Mouse (Mus musculus): ENCODE measurements around the gene Cog5. TPM values are rescaled to one million over a fixed set of nuclear protein-coding genes. Genes with fewer than 3 reads are reported as not detected.

Cog5 gene
- polyA plus RNA-seq, 1 experiment from 2014 or later, result 7.6 TPM

DNA sequence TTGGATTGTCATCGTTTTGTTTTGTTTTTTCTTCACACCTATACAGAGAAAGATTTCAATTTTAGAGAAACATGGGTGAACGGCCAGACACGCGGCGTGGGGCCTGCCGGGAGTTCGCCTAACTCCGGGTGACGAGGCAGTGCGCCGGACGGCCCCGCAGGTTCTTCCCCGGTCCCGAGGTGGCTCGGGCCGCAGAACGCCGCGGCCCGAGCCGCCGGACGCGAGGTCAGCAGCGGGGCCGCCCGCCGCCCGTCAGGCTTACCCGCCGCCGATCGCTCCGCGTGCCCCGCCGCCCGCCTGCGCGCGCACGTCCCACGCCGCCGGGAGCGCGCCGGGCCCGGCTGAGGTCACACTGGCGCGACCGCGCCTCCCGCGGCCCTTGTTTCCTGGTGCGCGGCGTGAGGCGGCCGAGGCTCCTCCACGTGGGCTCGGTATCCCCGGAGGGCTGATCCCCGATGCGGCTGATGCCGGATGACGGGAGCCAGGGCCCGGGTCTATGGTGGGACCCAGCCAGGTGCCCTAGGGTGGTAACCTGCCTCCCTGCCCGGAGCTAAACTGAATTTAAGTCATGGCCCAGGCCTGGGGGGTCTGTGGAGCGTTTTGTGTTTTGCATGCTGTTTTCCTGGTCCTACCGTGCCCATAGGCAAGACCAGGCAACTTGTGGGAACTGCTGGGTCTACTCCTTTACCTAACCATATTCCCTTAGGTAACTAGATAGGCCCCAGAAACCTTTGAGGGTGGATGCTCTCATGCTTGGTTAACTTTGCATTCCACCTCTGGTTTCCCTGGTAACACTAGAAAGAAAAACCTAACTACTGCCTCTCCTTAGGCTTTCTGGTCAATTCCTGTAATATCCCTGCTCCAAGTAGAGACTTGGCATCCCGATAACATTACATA lies 20.1 kb upstream of the Cog5 start, which contains the start of gene Bcap29:
TSS of gene Bcap29 (minus strand) at position 316 of the 897 bp plus-strand sequence.
- Histone ChIP-seq H3K4me3 (ENCODE audit: low read depth, low read length) (peak within 1 kb of the TSS; percentile 75), H3K4me1 (ENCODE audit: control insufficient read depth, low read depth, low read length) (peaks cover 6% of the 10 kb centered on the region), H3K9ac (ENCODE audit: low read depth, low read length) (peak within 1 kb of the TSS; percentile 83), H3K27ac (ENCODE audit: low read length) (peak within 1 kb of the TSS; percentile 50), H3K36me3 (ENCODE audit: control insufficient read depth, insufficient read depth) (no peaks in the 10 kb centered on the region), H3K9me3 (replicated peaks; ENCODE audit: control insufficient read depth, low read length) (no peaks in the 10 kb centered on the region), H3K4me2 (ENCODE audit: low read depth, low read length) (peak within 1 kb of the TSS; percentile 95), H3K27me3 (ENCODE audit: control insufficient read depth, insufficient read depth, low read depth, low read length) (no peaks in the 10 kb centered on the region)
- peak; percentile 97 for ATAC-seq (ENCODE audit: low read depth)
- 2% methylated on average over 62 of the region's 73 CpGs for WGBS (ENCODE audit: insufficient replicate concordance)

DNA sequence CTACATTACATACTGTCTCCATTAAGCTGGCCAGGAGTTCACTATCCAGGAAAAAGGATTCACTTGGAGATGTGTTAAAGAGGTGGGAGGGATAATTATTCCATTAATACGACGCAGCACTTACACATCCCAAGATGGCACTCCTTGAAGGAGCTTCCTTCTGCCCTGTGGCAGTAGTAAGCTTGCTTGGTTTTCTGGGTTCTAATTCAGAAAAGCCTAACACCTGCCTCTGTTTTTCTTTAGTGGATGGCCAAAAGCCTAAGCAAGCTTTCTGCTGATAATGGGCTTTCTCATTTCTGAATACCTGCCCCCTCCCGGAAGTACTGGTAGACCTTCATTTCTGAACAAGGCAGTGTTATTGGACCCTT lies 19.4 kb upstream of the Cog5 start:
- H3K9me3 ChIP-seq (replicated peaks; ENCODE audit: control insufficient read depth, low read length), result no peaks in the 10 kb centered on the region
- H3K36me3 ChIP-seq (ENCODE audit: control insufficient read depth, insufficient read depth), result no peaks in the 10 kb centered on the region
- no peak overlapping the region; the same call in 1 of the 2 replicates for H3K4me3 ChIP-seq (ENCODE audit: low read depth, low read length)
- 90% methylated on average over 3 of the region's 3 CpGs for WGBS (ENCODE audit: insufficient replicate concordance)
- H3K27me3 ChIP-seq (ENCODE audit: control insufficient read depth, insufficient read depth, low read depth, low read length), result no peaks in the 10 kb centered on the region
- H3K27ac ChIP-seq (ENCODE audit: low read length), result no peak overlapping the region
- no peak for ATAC-seq (ENCODE audit: low read depth)
- peak overlapping the region; percentile 95 for H3K4me2 ChIP-seq (ENCODE audit: low read depth, low read length)
- H3K4me1 ChIP-seq (ENCODE audit: control insufficient read depth, low read depth, low read length), result peaks cover 6% of the 10 kb centered on the region
- peak overlapping the region; percentile 83 for H3K9ac ChIP-seq (ENCODE audit: low read depth, low read length)

DNA sequence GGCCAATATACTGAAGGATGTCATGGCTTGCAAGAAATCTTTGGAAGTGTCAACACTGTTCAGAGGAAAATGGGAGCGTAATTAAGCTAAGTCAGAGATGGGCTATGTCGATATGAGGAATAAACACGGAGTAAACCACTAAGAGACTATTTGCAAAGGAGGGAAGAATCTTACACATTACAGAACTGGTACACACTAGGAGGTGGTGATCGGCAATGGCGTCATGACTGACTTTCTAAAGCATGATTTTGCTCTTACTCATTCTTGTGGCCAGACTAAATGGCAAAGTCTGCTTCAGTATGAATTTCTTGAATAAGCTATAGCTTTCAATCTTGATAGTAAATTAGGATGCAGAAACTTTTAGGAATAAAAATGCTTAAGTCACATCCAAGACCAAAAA lies 1.1 kb upstream of the Cog5 start:
- ATAC-seq (ENCODE audit: low read depth), result no peak
- no peak overlapping the region; the same call in 1 of the 2 replicates for H3K9ac ChIP-seq (ENCODE audit: low read depth, low read length)
- H3K36me3 ChIP-seq (ENCODE audit: control insufficient read depth, insufficient read depth), result no peaks in the 10 kb centered on the region
- H3K9me3 ChIP-seq (replicated peaks; ENCODE audit: control insufficient read depth, low read length), result no peaks in the 10 kb centered on the region
- no peaks in the 10 kb centered on the region for H3K27me3 ChIP-seq (ENCODE audit: control insufficient read depth, insufficient read depth, low read depth, low read length)
- no peak overlapping the region for H3K27ac ChIP-seq (ENCODE audit: low read length)
- WGBS (ENCODE audit: insufficient replicate concordance), result 58% methylated on average over 5 of the region's 5 CpGs
- H3K4me3 ChIP-seq (ENCODE audit: low read depth, low read length), result 0 out of 2 replicates have a peak overlapping the region, but pooled peaks have one; percentile 11
- peak overlapping the region; percentile 80 for H3K4me2 ChIP-seq (ENCODE audit: low read depth, low read length)
- peaks cover 6% of the 10 kb centered on the region for H3K4me1 ChIP-seq (ENCODE audit: control insufficient read depth, low read depth, low read length)

DNA sequence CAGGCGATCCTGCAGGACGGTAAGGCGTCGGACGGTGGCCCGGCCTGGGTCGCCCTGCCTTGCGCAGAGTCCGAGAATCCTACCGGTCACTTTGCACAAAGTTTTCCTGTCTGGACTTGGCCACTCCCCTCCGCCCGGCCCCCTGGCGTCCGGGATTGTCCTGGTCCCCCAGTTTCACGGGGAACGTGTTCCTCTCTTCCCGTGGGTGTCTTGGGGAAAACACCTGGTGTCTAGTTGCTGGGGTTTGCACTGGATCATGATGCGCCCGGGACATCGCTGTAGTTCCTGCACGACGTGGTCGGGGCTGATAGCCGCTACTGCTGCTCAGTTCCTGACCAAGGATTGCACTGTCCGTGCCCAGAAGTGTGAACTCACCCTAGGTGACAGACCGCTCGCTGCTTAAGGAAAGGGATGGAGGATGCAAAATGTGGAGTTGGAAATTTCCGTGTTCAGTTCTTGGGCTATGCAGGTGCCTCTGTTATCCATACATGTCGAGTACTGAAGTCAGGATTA lies 352 bp downstream of the Cog5 start:
- Histone ChIP-seq H3K4me3 (ENCODE audit: low read depth, low read length) (peak overlapping the region; percentile 92), H3K36me3 (ENCODE audit: control insufficient read depth, insufficient read depth) (no peaks in the 10 kb centered on the region), H3K27ac (ENCODE audit: low read length) (peak overlapping the region; percentile 74), H3K27me3 (ENCODE audit: control insufficient read depth, insufficient read depth, low read depth, low read length) (no peaks in the 10 kb centered on the region), H3K9ac (ENCODE audit: low read depth, low read length) (peak overlapping the region; percentile 80), H3K4me1 (ENCODE audit: control insufficient read depth, low read depth, low read length) (peaks cover 6% of the 10 kb centered on the region), H3K9me3 (replicated peaks; ENCODE audit: control insufficient read depth, low read length) (no peaks in the 10 kb centered on the region), H3K4me2 (ENCODE audit: low read depth, low read length) (peak overlapping the region; percentile 80)
- ATAC-seq (ENCODE audit: low read depth), result peak; percentile 68
- under 1% methylated on average over 29 of the region's 29 CpGs for WGBS (ENCODE audit: insufficient replicate concordance)

DNA sequence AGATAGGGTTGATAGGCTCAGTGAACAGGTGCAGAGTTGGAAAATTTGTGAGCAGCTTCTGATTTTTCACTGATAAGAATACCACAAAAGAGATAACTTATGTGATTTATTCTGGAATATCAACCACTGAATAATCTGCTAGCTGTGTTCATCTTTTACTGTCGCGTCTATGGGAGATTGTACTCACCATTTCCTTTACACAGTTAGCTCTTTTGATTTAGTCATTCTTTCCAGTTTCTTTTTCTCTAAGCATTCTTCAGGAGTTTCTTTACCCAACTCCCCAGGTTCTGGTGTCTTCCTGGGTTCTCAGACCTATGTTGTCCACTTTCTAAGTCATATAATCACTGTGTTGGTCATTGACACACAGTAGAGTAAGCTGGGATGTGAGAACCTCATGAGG lies 2.2 kb downstream of the Cog5 start:
- WGBS (ENCODE audit: insufficient replicate concordance), result 76% methylated on average over 2 of the region's 2 CpGs
- H3K27ac ChIP-seq (ENCODE audit: low read length), result no peak overlapping the region

DNA sequence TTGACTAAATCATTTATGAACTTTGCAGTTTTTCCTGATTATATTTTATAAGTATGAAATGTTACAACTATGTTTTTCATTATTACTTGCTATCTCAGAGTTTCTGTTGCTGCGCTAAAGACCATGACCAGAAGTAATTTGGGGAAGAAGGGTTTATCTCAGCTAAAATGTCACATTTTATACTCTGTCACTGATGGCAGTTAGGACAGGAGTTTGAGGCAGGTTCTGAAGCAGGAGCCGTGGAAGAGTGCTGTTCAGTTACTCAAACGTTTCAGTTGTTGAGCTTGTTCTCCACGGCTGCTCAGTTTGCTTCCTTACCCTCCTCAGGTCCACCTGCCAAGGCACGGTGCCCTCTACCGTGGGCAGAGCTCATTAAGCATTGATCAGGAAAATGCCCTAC lies 11.3 kb downstream of the Cog5 start:
- Histone ChIP-seq H3K27me3 (ENCODE audit: control insufficient read depth, insufficient read depth, low read depth, low read length) (no peaks in the 10 kb centered on the region), H3K9ac (ENCODE audit: low read depth, low read length) (no peak overlapping the region), H3K4me3 (ENCODE audit: low read depth, low read length) (no peak overlapping the region), H3K9me3 (replicated peaks; ENCODE audit: control insufficient read depth, low read length) (no peaks in the 10 kb centered on the region), H3K4me1 (ENCODE audit: control insufficient read depth, low read depth, low read length) (no peaks in the 10 kb centered on the region), H3K4me2 (ENCODE audit: low read depth, low read length) (no peak overlapping the region), H3K27ac (ENCODE audit: low read length) (no peak overlapping the region), H3K36me3 (ENCODE audit: control insufficient read depth, insufficient read depth) (no peaks in the 10 kb centered on the region)
- no peak for ATAC-seq (ENCODE audit: low read depth)
- WGBS (ENCODE audit: insufficient replicate concordance), result 71% methylated on average over 6 of the region's 6 CpGs

More for the DNA sequence above, 2.2 kb downstream of the Cog5 start:
- Histone ChIP-seq H3K4me1 (ENCODE audit: control insufficient read depth, low read depth, low read length) (peaks cover 6% of the 10 kb centered on the region), H3K27me3 (ENCODE audit: control insufficient read depth, insufficient read depth, low read depth, low read length) (no peaks in the 10 kb centered on the region), H3K9me3 (replicated peaks; ENCODE audit: control insufficient read depth, low read length) (no peaks in the 10 kb centered on the region), H3K36me3 (ENCODE audit: control insufficient read depth, insufficient read depth) (no peaks in the 10 kb centered on the region), H3K4me2 (ENCODE audit: low read depth, low read length) (no peak overlapping the region), H3K9ac (ENCODE audit: low read depth, low read length) (no peak overlapping the region), H3K4me3 (ENCODE audit: low read depth, low read length) (no peak overlapping the region)
- ATAC-seq (ENCODE audit: low read depth), result no peak

DNA sequence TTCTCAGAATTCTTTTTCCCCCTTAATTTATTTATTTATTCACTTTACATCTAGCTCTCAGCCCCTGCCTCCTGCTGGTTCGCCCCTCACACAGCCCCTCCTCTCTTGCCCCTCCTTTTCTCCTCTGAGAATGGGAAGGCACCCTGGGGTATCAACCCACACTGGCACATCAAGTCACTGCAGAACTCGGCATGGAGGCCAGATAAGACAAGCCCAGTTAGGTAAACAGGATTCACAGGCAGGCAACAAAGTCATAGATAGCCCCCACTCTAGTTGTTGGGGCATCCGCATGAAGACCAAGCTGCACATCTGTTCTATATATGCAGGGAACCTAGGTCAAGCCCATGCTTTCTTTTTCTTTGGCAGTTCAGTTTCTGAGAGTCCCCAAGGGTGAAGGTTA lies 12.5 kb downstream of the Cog5 start:
- no peaks in the 10 kb centered on the region for H3K27me3 ChIP-seq (ENCODE audit: control insufficient read depth, insufficient read depth, low read depth, low read length)
- no peak overlapping the region for H3K4me3 ChIP-seq (ENCODE audit: low read depth, low read length)
- no peak overlapping the region for H3K27ac ChIP-seq (ENCODE audit: low read length)
- H3K4me2 ChIP-seq (ENCODE audit: low read depth, low read length), result no peak overlapping the region
- H3K9ac ChIP-seq (ENCODE audit: low read depth, low read length), result no peak overlapping the region
- WGBS (ENCODE audit: insufficient replicate concordance), result 40% methylated on average over 3 of the region's 3 CpGs
- no peak for ATAC-seq (ENCODE audit: low read depth)
- H3K9me3 ChIP-seq (replicated peaks; ENCODE audit: control insufficient read depth, low read length), result no peaks in the 10 kb centered on the region
- H3K4me1 ChIP-seq (ENCODE audit: control insufficient read depth, low read depth, low read length), result no peaks in the 10 kb centered on the region
- H3K36me3 ChIP-seq (ENCODE audit: control insufficient read depth, insufficient read depth), result no peaks in the 10 kb centered on the region

DNA sequence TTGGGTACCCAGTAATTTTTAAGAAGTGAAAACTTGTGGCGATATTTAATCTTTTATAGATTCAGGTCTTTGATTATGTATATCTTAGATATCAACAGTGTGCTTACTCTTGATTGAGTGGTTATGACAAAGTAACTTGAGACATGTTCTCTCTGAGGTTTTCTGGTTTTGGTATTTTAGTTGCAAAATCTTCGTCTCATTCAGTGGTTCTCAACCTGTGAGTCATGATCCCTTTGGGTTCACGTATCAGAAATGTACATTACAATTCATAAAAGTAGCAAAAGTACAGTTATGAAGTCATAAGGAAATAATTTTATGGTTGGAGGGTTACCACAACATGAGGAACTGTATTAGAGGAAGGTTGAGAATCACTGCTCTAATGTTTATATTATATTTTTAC lies 32.0 kb downstream of the Cog5 start:
- no peak for ATAC-seq (ENCODE audit: low read depth)
- 79% methylated on average over 3 of the region's 3 CpGs for WGBS (ENCODE audit: insufficient replicate concordance)

DNA sequence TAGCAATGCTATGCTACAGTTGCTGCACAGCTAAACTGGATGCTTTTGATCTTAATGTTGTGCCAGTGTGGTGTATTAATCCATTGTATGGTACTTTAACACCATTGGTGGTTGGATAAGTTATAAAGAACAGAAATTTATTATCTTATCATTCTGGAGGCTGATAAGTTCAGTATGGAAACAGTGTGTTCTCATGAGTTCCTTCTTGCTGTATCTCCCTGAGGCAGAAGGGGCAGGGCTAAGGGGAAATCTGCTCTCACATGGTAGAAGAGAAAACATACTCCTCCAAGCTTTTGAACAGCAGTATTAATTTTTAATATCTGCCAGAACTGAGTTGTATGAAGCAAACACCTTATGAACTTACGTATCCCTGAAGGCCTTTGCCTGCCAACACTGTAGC lies 38.6 kb downstream of the Cog5 start:
- Histone ChIP-seq H3K27me3 (ENCODE audit: control insufficient read depth, insufficient read depth, low read depth, low read length) (no peaks in the 10 kb centered on the region), H3K9ac (ENCODE audit: low read depth, low read length) (no peak overlapping the region), H3K27ac (ENCODE audit: low read length) (no peak overlapping the region), H3K4me1 (ENCODE audit: control insufficient read depth, low read depth, low read length) (no peaks in the 10 kb centered on the region), H3K4me2 (ENCODE audit: low read depth, low read length) (no peak overlapping the region), H3K36me3 (ENCODE audit: control insufficient read depth, insufficient read depth) (no peaks in the 10 kb centered on the region), H3K4me3 (ENCODE audit: low read depth, low read length) (no peak overlapping the region), H3K9me3 (replicated peaks; ENCODE audit: control insufficient read depth, low read length) (no peaks in the 10 kb centered on the region)
- 63% methylated on average over 1 of the region's 1 CpGs for WGBS (ENCODE audit: insufficient replicate concordance)
- no peak for ATAC-seq (ENCODE audit: low read depth)

More for the DNA sequence above, 32.0 kb downstream of the Cog5 start:
- Histone ChIP-seq H3K4me3 (ENCODE audit: low read depth, low read length) (no peak overlapping the region), H3K9ac (ENCODE audit: low read depth, low read length) (no peak overlapping the region), H3K36me3 (ENCODE audit: control insufficient read depth, insufficient read depth) (no peaks in the 10 kb centered on the region), H3K4me1 (ENCODE audit: control insufficient read depth, low read depth, low read length) (no peaks in the 10 kb centered on the region), H3K27me3 (ENCODE audit: control insufficient read depth, insufficient read depth, low read depth, low read length) (no peaks in the 10 kb centered on the region), H3K4me2 (ENCODE audit: low read depth, low read length) (no peak overlapping the region), H3K9me3 (replicated peaks; ENCODE audit: control insufficient read depth, low read length) (no peaks in the 10 kb centered on the region), H3K27ac (ENCODE audit: low read length) (no peak overlapping the region)
